Mouse (Mus musculus) gastrocnemius, postnatal 36 days (tissue): ENCODE data around the gene Hoxa3. TPM values are rescaled to one million over a fixed set of nuclear protein-coding genes. Genes with fewer than 3 reads are reported as not detected.

Experiments used
- DNase-seq, 2 experiments: peaks; one replicate each; pipeline ENCODE4 v3.0.0; 2022
- intact Hi-C: fragments of 180-260 bp; cut with DNase I; formaldehyde crosslinking; loops from one replicate; pipeline ENCODE4 v1.15.1; 2025
- total RNA-seq, 2 experiments: library from RNA; stranded (reverse); gene quantifications; 2 replicates each; pipeline ENCODE4 v1.2.3; 2021

The Hoxa3 gene
- total RNA-seq, 2 experiments from 2014 or later, result 1.9 to 2.2 TPM

- no peak for DNase-seq
- intact Hi-C loops, result no loop called here
Measured at GRCm38 (mm10) chr6:52247766-52248637, 34.9 kb upstream of the Hoxa3 start.

GRCm38 (mm10) chr6:52246916-52247315 is 33.8 kb upstream of the Hoxa3 start:
- intact Hi-C loops, result no loop called here
- DNase-seq, result no peak

DNA sequence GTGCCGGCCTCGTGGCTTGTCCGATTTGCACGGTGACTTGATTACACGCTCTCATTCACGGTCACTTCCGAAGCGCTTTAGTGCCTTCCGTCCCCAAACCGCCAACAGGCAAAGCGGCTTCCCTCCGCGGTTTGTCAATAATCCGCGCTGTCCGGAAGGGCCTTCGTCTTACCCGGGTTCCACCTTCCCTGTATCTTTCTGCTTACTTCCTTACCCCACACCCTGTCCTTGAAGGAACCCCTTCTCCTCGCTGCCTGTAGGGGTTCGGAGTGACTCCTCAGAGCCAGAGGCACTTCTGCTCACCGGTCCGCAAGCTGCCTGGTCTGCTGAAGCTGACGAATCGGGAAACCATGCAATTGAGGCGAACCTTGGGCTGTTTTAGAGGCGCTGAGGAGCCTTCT is 33.3 kb upstream of the Hoxa3 start:
- peak in 1 of 2 experiments; percentile 51 for DNase-seq
- intact Hi-C loops, result no loop called here

- peak in 1 of 2 experiments; percentile 35 for DNase-seq
Measured at GRCm38 (mm10) chr6:52245757-52246142, 32.6 kb upstream of the Hoxa3 start, which contains the start of gene Hoxa11. Hoxa11 (minus strand) TSS chr6:52245810.

DNA sequence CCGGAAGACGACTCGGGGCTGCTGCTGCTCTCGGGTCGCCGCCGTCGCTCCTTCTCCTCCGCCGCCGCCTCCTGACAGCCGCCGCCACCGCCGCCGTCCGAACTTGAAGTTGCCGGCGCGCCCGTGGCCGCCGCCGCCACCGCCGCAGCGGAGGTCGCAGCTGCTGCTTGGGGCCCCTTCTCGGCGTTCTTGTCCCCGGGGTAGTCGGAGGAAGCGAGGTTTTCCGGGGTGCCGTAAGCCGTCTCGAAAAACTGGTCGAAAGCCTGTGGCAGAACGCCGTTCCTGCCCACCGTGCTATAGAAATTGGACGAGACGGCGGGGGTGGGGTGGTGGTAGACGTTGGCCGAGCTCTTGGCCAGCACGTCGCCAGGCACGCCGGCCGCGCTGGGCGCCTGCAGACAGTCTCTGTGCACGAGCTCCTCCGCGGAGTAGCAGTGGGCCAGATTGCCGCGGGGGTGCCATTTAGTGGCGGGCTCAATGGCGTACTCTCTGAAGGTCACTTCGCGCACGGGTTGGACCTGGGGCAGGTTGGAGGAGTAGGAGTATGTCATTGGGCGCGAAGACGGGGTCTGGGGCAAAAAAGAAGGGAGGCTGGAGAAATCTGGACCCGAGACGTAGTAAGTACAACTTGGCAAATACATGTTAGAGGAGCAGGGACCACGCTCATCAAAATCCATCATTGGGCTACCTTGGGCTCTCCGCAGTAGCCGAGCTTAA is 32.1 kb upstream of the Hoxa3 start:
- intact Hi-C loops, result no loop called here
- peak in 1 of 2 experiments; percentile 57 for DNase-seq

More at GRCm38 (mm10) chr6:52245757-52246142, 32.6 kb upstream of the Hoxa3 start, which contains the start of gene Hoxa11:
- intact Hi-C loops, result no loop called here

- no peak for DNase-seq
- intact Hi-C loops, result no loop called here
Measured at GRCm38 (mm10) chr6:52244471-52245039, 31.4 kb upstream of the Hoxa3 start.

DNA sequence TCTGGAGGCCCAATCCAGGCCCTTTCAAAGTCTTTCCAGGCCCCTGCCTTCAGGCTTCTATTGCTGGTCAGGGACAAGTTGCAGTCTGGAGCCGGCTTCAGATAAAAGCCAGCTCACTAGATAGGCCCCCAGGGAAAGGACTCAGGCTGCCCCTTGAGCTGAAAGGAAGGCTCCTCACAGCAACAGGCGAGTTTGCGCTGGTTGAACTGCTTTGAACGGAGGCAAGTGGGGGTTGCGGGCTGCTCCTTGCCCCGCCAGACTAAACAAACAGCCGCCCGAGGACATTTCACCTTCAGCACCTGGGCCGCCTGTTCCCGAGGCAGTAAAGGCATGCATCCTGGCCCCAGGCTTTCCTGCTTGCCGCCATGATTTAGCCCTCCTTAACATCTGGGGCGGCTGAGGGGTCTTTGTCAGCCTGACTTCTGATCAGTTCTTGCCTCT is 30.6 kb upstream of the Hoxa3 start:
- no peak for DNase-seq
- intact Hi-C loops, result no loop called here

- DNase-seq, result no peak
Measured at GRCm38 (mm10) chr6:52242801-52243332, 29.7 kb upstream of the Hoxa3 start.

GRCm38 (mm10) chr6:52241001-52241621 is 28.0 kb upstream of the Hoxa3 start:
- intact Hi-C loops, result no loop called here
- DNase-seq, result peak in 1 of 2 experiments; percentile 12

More at GRCm38 (mm10) chr6:52242801-52243332, 29.7 kb upstream of the Hoxa3 start:
- intact Hi-C loops, result no loop called here

- DNase-seq, result peak; percentile 87 to 90
- intact Hi-C loops, result no loop called here
Measured at GRCm38 (mm10) chr6:52240389-52241000, 27.4 kb upstream of the Hoxa3 start, which contains the start of gene Hoxa10. Hoxa10 (minus strand) TSS chr6:52240854.

DNA sequence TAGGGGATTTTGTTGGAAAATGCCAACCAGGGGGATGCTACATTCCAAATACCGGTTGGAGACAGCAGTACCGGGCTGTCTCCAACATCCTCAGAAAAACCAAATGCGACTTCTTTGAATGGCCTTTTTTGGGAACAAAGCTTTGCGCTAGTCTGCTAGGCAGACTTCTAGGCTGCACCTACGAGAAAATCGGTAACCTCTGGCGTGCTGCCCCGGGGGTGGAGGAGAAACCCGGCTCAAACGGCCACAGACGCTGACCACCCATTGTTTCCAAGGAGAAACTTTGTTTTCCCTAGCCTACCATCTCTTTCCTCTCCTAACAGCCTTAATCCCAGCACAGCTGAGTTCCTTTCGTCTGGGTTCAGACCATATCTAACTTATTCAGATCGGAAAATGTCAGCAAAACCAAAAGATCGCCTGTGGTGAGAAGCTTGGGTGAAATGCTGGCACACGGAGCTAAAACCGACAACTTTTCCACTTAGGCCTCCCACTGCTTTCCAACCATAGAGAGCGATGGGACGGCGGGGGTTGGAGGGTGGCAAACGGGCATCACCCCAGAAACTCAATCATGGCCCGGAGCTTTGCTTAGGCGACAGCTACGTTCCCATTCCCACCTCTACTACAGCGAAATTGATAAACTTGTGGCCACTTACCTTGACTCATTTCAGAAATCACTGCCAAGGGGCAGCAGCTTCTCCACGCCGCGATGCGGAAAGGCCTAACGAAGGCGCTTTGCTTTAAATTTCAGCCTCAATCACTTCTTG is 26.7 kb upstream of the Hoxa3 start:
- intact Hi-C loops, result no loop called here
- peak in 1 of 2 experiments; percentile 35 for DNase-seq

GRCm38 (mm10) chr6:52238976-52239375 is 25.8 kb upstream of the Hoxa3 start:
- DNase-seq, result no peak
- intact Hi-C loops, result no loop called here

DNA sequence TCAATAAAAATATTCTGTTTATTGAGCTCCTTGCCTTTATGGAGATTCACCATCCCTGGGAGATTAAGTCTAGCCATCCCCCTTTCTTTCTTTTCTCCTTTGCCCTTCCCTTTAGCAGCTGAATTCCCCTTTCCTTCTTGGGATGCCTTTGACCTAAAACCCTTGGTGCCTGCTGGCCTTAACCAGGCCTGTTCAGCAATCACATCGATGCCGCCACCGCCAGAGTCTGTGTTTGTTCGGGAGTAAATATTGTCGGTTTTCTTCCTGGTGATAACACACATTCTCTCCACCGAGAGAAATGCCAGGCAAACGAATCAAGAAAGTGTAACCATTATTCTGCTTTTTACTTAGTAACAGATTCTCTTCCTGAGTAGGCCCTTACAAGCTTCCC is 25.0 kb upstream of the Hoxa3 start:
- no peak for DNase-seq
- intact Hi-C loops, result no loop called here

DNA sequence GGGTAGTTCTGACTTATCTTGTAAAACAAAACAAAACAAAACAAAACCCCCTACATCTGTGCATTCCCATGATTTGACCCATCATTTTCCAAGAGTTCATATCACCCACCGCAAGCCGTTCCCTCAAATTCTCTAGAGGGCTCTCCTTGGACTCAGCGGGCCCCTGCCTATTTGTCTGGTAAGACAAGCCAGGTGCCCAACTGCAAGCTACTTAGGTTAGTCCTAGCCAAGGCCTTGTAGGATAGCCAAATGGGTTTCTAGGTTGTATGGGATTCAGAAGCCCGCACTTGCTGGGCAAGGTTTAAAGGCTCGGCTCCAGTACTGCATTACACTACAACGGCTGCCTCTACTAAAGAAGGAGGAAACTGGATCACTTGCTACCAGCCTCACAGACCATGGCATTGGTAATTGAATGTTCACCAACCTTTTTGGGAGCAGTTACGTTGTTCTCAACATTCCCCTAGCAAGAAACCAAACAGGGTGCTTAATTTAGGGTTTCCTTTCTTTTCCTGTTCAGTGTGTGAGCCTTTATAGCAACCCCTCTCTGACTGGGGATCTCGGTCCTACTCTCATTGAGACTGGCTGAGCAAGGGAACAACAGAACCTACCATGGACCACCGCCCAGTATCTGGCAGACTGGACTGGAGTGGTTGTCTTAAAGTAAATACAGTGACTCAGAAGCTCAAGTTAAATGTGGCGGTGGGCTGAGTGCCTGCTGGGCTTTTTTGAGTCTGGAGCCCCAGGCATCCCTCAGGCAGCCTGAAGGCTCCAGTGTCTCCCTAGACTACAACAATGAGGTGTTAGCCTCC is 24.4 kb upstream of the Hoxa3 start:
- intact Hi-C loops, result no loop called here
- no peak for DNase-seq

DNA sequence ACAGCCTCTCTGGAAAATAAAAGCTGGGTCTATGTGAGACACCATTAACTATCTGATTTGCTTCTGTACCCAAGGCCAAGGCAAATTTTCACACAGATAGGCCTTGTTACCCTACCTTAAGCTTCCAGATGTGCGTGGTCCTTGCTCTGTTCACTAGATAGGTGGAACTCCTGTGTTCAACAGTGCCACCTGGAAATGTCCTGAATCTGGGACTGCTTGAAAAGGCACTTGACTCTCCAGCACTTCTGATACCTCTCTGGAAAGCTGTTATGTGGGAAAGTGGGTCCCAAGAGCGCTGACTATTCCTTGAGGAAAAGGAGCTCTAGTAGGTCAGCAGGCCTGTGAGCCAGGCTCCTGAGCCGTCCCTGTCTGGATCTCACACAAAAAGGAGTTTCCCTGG is 23.7 kb upstream of the Hoxa3 start:
- DNase-seq, result no peak
- intact Hi-C loops, result no loop called here

DNA sequence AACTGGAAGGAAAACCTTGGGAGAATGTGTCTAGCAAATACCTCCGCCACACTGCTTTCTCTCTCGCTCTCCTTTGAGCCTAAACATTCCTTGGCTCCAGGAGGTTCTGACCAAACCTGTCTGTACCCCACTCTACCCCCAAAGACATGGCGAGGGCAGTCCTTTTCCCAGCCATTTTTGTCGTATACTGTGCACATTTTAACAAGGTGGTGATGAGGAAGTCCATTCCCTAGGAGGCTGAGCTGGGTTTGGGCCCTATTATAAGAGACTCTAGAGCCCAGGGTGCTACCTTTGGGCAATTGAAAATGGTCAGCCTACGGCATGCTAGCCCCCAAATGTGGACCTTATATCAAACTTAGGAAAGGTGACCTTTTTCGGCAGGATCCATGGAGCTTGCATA is 22.7 kb upstream of the Hoxa3 start:
- intact Hi-C loops, result no loop called here
- DNase-seq, result no peak

- DNase-seq, result no peak
Measured at GRCm38 (mm10) chr6:52235267-52235666, 22.1 kb upstream of the Hoxa3 start.

GRCm38 (mm10) chr6:52234428-52235140 is 21.4 kb upstream of the Hoxa3 start:
- intact Hi-C loops, result no loop called here
- peak in 1 of 2 experiments; percentile 58 for DNase-seq

More at GRCm38 (mm10) chr6:52235267-52235666, 22.1 kb upstream of the Hoxa3 start:
- intact Hi-C loops, result no loop called here
